Mouse (Mus musculus) kidney, adult 11 months (tissue): ENCODE data around the gene Smarcd2.
A peak's percentile ranks its signal among the peaks of the same experiment; 100 is the strongest.
"Not testable (repeated sequence)": the region's sequence is repeated elsewhere in the genome, so short reads cannot be mapped to it uniquely, and the experiment has no call there.

Experiments used
- DNase-seq: peaks from one replicate; pipeline ENCODE4 v3.0.0; 2022

Smarcd2 gene

GRCm38 (mm10) chr11:106274971-106275411 lies 2.2 kb upstream of the Smarcd2 start:
- DNase-seq: peak; percentile 59

- DNase-seq: no peak
Measured at GRCm38 (mm10) chr11:106274374-106274773, 1.6 kb upstream of the Smarcd2 start.

GRCm38 (mm10) chr11:106273811-106274210 lies 1.0 kb upstream of the Smarcd2 start:
- no peak for DNase-seq

DNA sequence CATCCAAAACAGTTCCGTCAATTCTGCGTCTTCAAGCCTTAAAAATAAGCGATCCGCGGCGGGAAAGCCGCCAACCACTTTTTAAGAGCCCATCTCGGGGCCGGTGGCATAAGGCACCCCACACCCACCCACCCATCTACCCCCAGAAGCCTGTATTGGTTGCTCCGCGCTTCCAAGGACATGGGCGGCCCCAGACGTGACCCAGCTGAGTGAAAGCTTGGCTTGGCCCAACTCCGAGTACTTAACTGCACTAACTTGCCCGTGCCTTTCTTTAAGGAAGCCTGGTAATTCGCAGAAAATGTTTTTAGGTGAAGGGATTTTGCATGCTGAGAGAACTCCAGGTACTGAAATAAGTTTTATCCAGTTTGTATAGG lies 526 bp upstream of the Smarcd2 start:
- no peak for DNase-seq

- no peak for DNase-seq
Measured at GRCm38 (mm10) chr11:106271794-106272643, 753 bp downstream of the Smarcd2 start.

- DNase-seq: peak; percentile 28
Measured at GRCm38 (mm10) chr11:106271131-106271793, 1.5 kb downstream of the Smarcd2 start.

DNA sequence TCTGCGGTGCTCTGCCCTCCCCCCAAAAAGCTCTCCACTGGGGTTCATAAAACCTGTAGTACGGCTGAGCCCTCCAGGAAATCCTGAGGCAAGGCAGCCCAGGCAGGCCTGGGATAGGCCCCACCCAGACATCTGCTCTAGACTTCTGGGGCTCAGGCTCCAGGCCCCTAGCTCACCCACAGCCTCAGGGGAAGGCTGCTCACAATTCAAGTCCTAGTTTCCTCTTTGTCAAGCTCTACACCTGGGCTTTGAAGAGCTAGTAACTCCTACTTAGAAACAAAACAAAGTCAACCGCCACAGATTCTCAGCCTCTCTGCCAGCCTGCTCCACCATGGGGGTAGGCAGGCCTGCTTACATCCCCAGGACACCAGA lies 3.7 kb downstream of the Smarcd2 start:
- no peak for DNase-seq

DNA sequence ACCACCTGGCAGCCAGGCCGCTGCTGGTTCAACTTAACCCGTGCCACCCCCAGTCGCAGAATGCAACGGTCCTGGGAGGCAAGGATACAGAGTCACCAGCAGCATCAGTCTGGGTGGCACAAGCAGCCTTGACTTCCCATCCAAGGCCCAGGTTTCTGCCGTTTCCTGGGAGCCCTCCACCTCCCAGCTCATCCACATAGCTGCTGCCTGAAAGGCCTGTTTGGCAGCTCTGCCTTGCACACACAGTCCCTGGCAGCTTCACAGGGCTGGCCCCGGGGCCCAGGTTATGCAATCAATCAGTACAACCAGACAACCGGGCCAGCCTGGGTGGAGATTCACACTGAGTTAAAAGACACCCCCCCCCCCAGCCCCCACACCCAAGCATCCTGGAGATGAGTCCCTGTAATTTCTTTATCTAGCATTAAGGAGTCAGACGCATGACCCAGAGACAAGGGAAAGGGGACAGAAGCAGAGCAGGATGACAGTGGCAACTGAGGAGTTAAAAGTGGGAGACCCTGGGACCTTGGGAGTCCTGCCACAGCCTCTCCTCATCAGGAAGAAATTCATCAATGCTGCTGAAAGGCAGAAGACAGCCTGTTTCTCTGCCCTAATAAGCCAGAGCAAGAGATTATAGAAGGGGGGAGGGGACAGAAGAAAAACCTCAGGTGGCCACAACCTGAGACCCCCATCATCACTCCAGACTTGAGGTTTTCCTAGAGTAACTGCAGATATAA lies 4.3 kb downstream of the Smarcd2 start:
- peak; percentile 72 for DNase-seq

- DNase-seq: no peak
Measured at GRCm38 (mm10) chr11:106267871-106268270, 4.9 kb downstream of the Smarcd2 start.

DNA sequence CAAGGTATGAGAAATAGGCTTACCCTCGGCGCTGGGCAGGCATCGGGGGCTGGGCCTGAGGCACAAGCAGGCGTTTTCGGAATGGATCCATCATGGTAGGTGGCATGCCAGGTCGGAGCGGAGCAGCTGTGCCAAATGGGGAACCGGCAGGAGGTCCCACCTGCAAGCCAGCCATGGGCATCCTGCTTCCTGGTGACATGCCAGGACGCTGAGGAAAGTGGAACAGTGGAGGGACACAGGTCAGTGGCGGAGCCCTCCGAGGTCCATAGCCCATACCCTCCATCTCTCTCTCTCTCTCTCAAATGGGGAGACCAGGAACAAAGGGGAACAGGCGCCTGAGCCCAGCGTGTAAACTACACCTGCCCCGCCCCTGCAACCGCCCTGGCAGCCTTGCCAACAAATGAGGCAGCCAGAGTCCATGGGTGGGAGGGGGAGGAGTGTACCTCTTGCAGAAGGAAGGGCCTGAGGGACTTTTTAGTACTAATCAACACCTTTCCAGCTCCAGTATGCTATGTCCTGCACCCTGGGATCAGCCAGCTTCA lies 5.4 kb downstream of the Smarcd2 start:
- peak; percentile 67 for DNase-seq

DNA sequence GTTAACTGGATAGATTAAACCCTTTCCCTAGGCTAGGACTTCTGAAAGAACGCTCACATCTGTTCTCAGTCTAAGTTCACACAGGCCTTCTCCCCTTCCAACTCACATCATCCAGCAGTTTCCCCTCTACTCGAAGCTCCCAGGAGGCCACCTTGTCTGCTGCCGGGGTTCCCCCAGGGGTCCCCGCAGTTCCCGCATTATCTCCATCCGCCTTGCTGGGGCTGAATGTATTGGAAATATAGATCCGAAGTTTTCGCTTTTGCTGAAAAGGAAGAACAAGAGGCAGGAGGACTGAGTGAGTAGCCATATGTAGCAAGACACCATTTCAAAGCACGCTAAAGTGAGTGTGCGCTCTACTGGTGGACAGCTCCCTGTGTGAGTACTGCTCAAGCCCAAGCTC lies 6.3 kb downstream of the Smarcd2 start:
- DNase-seq: no peak

- no peak for DNase-seq
Measured at GRCm38 (mm10) chr11:106265570-106265969, 7.2 kb downstream of the Smarcd2 start.

DNA sequence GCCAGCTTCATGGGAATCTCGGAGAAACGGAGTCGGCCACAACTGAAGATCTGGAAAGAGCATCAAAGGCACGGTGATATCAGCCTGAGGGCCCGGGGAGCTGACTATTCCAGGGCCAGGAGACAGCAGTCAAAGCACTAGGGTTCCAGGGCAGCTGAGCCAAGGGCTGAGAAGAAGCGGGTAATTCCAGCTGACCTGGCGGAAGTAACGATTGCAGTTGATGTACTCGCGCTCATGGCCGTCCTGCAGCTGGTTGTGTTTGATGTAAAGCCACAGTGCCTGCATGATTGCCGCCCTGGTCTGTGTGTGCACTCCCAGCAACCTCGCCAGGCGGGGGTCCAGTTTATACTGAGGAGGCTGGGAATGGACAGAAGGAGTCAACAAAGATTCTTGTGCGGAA lies 7.8 kb downstream of the Smarcd2 start:
- DNase-seq: no peak

DNA sequence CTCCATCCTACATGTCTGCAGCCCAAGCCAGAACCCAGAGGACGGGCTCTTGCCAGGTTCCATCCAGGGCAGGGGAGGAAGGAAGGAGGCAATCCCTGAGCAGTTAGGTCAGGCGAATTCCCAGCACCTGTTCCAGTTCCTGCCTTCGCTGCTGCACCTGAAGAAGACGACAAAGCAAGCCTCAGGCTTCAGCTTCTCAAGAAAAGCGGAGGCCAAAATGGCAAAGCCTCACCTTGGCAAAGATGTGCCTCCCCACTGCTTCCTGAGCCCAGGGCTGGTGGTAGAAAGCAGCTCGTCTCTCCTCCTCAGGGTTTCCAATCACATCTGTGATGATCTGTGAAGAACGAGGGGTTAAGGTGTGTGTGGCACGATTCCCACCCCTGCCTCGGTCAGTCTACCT lies 8.8 kb downstream of the Smarcd2 start:
- DNase-seq: no peak

DNA sequence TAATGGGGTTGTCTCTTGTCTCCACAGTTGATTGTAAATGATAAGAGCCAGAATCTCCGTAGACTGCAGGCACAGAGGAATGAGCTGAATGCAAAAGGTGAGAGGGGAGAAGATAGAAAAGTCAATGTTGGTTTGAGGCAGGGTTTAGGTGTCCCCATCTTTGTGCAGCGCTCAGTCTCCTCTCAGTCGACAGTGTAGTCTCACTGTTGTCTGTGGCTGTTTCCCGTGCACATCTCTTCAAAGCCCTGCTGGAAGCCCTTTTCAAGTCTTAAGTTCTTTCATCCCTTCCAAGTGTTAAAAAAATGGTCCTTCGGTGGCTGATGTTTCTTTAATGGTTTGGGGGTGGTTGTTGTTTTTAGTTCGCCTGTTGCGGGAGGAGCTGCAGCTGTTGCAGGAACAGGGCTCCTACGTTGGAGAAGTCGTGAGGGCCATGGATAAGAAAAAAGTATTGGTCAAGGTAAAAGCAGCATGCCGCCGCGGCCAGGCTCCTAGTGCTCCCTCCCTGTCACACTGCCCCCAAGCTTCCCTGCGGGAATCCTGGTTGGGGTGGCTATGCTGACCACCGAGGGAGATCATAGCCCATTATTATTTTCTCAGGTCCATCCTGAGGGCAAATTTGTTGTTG lies 11.8 kb downstream of the Smarcd2 start:
- no peak for DNase-seq

DNA sequence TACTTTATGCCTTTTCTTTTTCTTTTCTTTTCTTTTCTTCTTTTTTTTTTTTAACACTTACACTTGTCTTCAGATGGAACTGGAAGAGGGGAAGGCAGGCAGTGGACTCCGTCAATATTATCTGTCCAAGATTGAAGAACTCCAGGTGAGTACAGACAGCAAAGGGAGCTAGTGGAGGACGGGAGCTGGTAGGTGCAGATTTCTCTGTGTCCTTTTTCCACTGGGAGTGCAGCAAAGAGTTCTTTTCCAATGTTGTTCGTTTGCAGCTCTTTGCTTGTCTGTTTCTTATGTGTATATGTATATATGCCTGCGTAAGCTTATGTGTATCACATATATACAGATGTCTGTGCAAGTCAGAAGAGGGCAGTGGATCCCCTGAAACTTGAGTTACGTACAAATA lies 16.0 kb downstream of the Smarcd2 start:
- DNase-seq: no peak

DNA sequence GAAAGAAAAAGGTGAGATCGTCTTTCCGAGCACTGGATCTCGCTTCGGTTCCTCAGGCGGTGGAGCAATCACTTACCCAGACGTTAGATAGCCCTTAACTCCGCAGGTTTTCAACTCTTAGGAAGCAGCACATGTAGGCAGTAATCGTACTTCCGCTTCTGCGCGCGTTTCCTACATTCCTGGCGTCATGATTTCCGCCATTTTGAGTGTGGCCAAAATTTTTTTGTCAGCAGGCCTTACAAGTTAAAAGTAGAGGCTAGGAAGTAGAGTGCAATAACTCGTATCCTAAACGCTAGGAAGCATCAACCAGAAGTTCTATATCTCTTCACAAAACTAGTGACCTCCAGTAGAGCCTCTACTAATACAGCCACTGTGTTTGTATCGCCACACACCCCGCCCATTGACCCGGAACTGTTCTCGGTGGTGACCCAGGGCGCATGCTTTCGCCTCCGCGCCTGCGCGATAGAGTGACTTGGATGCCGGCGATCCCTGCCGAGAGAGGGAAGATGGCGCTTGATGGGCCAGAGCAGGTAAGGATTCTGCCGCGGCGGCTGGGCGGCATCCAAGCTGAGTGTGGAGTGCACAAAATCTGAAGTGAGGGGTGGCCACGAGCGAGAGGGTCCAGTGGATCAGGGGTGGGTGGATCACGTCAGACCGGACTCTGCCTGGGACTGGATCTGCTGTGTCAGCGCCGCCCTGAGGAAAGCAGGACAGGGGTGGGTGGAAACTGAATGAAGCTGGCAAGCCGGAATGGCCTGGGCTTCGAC lies 16.9 kb downstream of the Smarcd2 start, which contains the start of the genes Ftsj3 and Psmc5:
Gene Ftsj3 (minus strand): TSS at position 395 of the 767 bp plus-strand sequence.
Gene Psmc5 (plus strand): TSS at position 470 of the 767 bp plus-strand sequence.
- peak; percentile 97 for DNase-seq

GRCm38 (mm10) chr11:106255174-106255573 lies 17.6 kb downstream of the Smarcd2 start:
- no peak for DNase-seq

DNA sequence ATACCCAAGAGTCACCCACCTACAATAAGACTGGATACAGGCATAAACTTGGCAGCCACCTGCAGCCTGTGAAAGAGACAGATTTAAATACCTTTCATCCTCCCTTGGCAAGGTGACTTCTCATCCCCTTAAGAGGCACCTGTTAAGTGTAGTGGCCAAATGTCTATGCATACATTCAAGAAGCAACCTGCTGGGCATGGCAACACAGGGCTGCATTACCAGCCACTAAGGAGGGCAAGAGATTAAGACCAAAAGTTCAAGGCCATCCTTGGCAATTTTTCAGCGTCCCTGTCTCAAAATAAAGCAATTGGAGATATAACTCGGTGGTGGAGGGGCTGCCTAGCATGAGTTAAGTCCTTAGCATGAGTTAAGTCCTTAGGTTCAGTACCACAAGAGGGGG lies 18.0 kb downstream of the Smarcd2 start:
- DNase-seq: no peak

DNA sequence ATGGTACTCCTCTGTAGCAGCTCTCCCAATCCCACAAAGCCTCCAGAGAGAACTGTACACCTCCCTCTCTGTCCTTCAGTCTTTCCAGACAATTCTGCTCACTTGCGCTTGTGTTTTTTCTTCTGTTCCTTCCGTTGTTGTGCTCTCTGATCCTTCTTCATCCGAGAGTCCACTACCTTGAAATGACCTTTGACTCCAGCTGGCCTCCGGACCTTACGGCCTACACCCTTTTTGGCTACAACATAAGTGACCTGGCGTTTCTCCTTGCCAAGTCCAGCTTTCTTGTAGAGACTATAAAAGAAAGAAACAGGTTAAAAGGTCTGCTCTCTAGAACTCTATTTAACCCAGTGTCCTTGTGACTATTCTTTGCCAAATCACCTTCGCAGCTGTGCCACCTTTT lies 23.4 kb downstream of the Smarcd2 start:
- peak; percentile 59 for DNase-seq

DNA sequence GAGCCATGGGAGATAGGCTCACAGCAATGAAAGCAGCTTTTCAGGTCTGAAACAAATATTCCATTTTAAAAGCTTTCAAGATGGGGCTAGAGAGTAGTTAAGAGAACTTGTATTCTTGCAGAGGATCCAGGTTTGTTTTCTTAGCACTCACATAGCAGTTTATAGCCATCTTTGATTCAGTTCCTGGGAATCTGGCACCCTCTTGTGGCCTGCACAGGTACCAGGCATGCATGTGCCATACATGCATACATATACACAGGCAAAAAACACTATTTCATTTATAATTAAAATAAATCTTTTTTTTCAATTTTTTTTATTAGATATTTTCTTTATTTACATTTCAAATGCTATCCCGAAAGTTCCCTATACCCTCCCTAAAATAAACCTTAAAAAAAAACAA lies 25.9 kb downstream of the Smarcd2 start:
- DNase-seq: no peak

DNA sequence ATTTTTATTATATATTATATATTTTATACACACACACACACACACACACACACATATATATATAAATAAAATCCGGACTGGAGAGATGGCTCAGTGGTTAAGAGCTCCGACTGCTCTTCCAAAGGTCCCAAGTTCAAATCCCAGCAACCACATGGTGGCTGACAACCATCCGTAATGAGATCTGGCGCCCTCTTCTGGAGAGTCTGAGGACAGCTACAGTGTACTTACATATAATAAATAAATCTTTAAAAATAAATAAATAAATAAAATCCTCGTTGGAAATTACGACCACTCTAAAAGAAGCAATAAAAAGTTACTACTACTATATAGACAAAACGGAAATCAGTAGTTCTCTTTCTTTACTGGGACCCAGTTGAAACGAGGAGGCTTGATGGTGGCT lies 38.8 kb downstream of the Smarcd2 start:
- DNase-seq: not testable (repeated sequence)
